Mouse (Mus musculus) left cerebral cortex, postnatal 10 days (tissue): ENCODE results near the gene Aldh1a2. TPM values are rescaled to one million over a fixed set of nuclear protein-coding genes. Genes with fewer than 3 reads are reported as not detected.

Source experiments
- DNase-seq, 2 experiments: peaks; one replicate each; pipeline ENCODE4 v3.0.0; 2021 to 2022; ENCODE audit warnings: low spot score in 2 of 2, mixed read lengths in 1 of 2; ENCODE audit errors: extremely low spot score in 1 of 2
- intact Hi-C: fragments of 180-260 bp; cut with DNase I; formaldehyde crosslinking; loops from one replicate; pipeline ENCODE4 v1.15.1; 2025
- total RNA-seq, 2 experiments: library from RNA; stranded (reverse); gene quantifications; 2 replicates each; pipeline ENCODE4 v1.2.3; 2021

Gene Aldh1a2
- total RNA-seq, 2 experiments from 2014 or later: 6.1 to 8.8 TPM

- no peak for DNase-seq
Observed at GRCm38 (mm10) chr9:71209299-71209698, 6.3 kb upstream of the Aldh1a2 start.

GRCm38 (mm10) chr9:71210870-71211269, 4.7 kb upstream of the Aldh1a2 start:
- intact Hi-C loops: loop anchor here (10.0 kb wide), 3 partner anchors 144 to 404 kb away; no protein-coding TSS in a partner anchor
- DNase-seq: peak in 1 of 2 experiments; percentile 44

More at GRCm38 (mm10) chr9:71209299-71209698, 6.3 kb upstream of the Aldh1a2 start:
- intact Hi-C loops: no loop called here

- no peak for DNase-seq
- intact Hi-C loops: loop anchor here (10.0 kb wide), 3 partner anchors 141 to 401 kb away; no protein-coding TSS in a partner anchor
Observed at GRCm38 (mm10) chr9:71213636-71214035, 2.0 kb upstream of the Aldh1a2 start.

- intact Hi-C loops: loop anchor here (10.0 kb wide), 3 partner anchors 138 to 398 kb away; no protein-coding TSS in a partner anchor
- no peak for DNase-seq
Observed at GRCm38 (mm10) chr9:71216036-71216995, 727 bp downstream of the Aldh1a2 start.

- no peak for DNase-seq
- intact Hi-C loops: loop anchor here (10.0 kb wide), 3 partner anchors 138 to 398 kb away; no protein-coding TSS in a partner anchor
Observed at GRCm38 (mm10) chr9:71216996-71217792, 1.6 kb downstream of the Aldh1a2 start.

GRCm38 (mm10) chr9:71217793-71218095, 2.2 kb downstream of the Aldh1a2 start:
- no peak for DNase-seq
- intact Hi-C loops: loop anchor here (10.0 kb wide), 3 partner anchors 137 to 397 kb away; no protein-coding TSS in a partner anchor

- intact Hi-C loops: loop anchor here (10.0 kb wide), 3 partner anchors 136 to 396 kb away; no protein-coding TSS in a partner anchor
- no peak for DNase-seq
Observed at GRCm38 (mm10) chr9:71219161-71219560, 3.6 kb downstream of the Aldh1a2 start.

GRCm38 (mm10) chr9:71220401-71220800, 4.8 kb downstream of the Aldh1a2 start:
- intact Hi-C loops: no loop called here
- no peak for DNase-seq

- intact Hi-C loops: no loop called here
- DNase-seq: no peak
Observed at GRCm38 (mm10) chr9:71227226-71227970, 11.8 kb downstream of the Aldh1a2 start.

- no peak for DNase-seq
- intact Hi-C loops: no loop called here
Observed at GRCm38 (mm10) chr9:71230011-71230410, 14.4 kb downstream of the Aldh1a2 start.

- DNase-seq: no peak
- intact Hi-C loops: no loop called here
Observed at GRCm38 (mm10) chr9:71236540-71236939, 21.0 kb downstream of the Aldh1a2 start.

- intact Hi-C loops: no loop called here
Observed at GRCm38 (mm10) chr9:71239926-71240325, 24.3 kb downstream of the Aldh1a2 start.

GRCm38 (mm10) chr9:71241515-71242411, 26.2 kb downstream of the Aldh1a2 start:
- no peak for DNase-seq
- intact Hi-C loops: no loop called here

More at GRCm38 (mm10) chr9:71239926-71240325, 24.3 kb downstream of the Aldh1a2 start:
- no peak for DNase-seq

- no peak for DNase-seq
- intact Hi-C loops: no loop called here
Observed at GRCm38 (mm10) chr9:71242412-71242781, 26.8 kb downstream of the Aldh1a2 start.

- DNase-seq: no peak
- intact Hi-C loops: no loop called here
Observed at GRCm38 (mm10) chr9:71254380-71254779, 38.8 kb downstream of the Aldh1a2 start.

GRCm38 (mm10) chr9:71262711-71263110, 47.1 kb downstream of the Aldh1a2 start:
- no peak for DNase-seq
- intact Hi-C loops: no loop called here

GRCm38 (mm10) chr9:71269711-71270110, 54.1 kb downstream of the Aldh1a2 start:
- DNase-seq: no peak
- intact Hi-C loops: no loop called here

GRCm38 (mm10) chr9:71270205-71270604, 54.6 kb downstream of the Aldh1a2 start:
- no peak for DNase-seq
- intact Hi-C loops: no loop called here
